Comparison of ENCODE assay signal across 9 mouse cellular contexts in the genomic region with DNA sequence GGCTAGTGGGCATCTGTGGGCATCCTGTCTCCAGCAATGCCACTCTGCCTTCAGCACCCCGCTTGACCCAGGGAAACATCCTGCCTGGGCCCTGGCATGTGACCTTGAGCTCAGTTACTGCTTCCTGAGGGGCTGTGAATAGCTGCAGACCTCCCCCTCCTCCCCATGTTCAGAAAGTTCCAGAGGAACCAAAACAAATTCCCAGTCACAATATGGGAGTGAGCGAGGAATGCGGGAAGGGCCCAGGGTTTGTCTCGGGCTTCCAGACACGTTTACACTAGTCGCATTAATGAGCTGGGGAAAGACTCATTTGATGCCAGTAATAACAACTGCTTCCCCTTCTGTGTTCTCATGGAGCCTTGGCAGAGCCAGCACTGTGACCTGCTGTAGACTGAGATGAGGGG.
A peak's percentile ranks its signal among the peaks of the same experiment; 100 is the strongest.
DNase-seq lines count a peak whose midpoint lies in the region; ATAC-seq lines count a peak whose summit lies in the region.
"Had no signal": no experiment of that assay in that cellular context is flagged by ENCODE, and none has a peak within 500 bp of the region (broad histone marks: within the 10 kb centered on the region; RNA-seq: fewer than 3 reads in every experiment).

No protein-coding gene starts in this region.

- H3K27me3 ChIP-seq in neural tube, embryonic 14.5 days (ENCODE audit: control insufficient read depth, insufficient read depth, low read length) = no peaks in the 10 kb centered on the region
- no peaks in the 10 kb centered on the region for H3K27me3 ChIP-seq in neural tube, embryonic 15.5 days (replicated peaks)
- no peaks in the 10 kb centered on the region for H3K27me3 ChIP-seq in heart, embryonic 10.5 days (ENCODE audit: insufficient read depth, poor library complexity, severe bottlenecking)
- no peaks in the 10 kb centered on the region for H3K27me3 ChIP-seq in kidney, embryonic 16.5 days (ENCODE audit: insufficient read depth, low read length)

- H3K9me3 ChIP-seq in neural tube, embryonic 14.5 days (ENCODE audit: control insufficient read depth, low read length) = no peaks in the 10 kb centered on the region
- H3K9me3 ChIP-seq in neural tube, embryonic 15.5 days (replicated peaks) = no peaks in the 10 kb centered on the region
- no peaks in the 10 kb centered on the region for H3K9me3 ChIP-seq in heart, embryonic 10.5 days
- no peaks in the 10 kb centered on the region for H3K9me3 ChIP-seq in kidney, embryonic 16.5 days (ENCODE audit: low read length)

- 0 out of 2 replicates have a peak, but pooled peaks have one; percentile 17 for ATAC-seq in neural tube, embryonic 14.5 days (ENCODE audit: low read depth)
- no peak for ATAC-seq in neural tube, embryonic 15.5 days (ENCODE audit: low FRiP score)
- ATAC-seq in kidney, embryonic 16.5 days (ENCODE audit: low FRiP score, low TSS enrichment) = peak; percentile 72

- H3K4me1 ChIP-seq in neural tube, embryonic 14.5 days (ENCODE audit: control insufficient read depth, insufficient read depth, low read length) = no peaks in the 10 kb centered on the region
- peaks cover 6% of the 10 kb centered on the region for H3K4me1 ChIP-seq in neural tube, embryonic 15.5 days
- peaks cover 4% of the 10 kb centered on the region for H3K4me1 ChIP-seq in heart, embryonic 10.5 days
- H3K4me1 ChIP-seq in kidney, embryonic 16.5 days (ENCODE audit: insufficient read depth, low read length) = peaks cover 14% of the 10 kb centered on the region

- no peak overlapping the region for H3K27ac ChIP-seq in neural tube, embryonic 14.5 days (ENCODE audit: low read depth, low read length)
- no peak overlapping the region for H3K27ac ChIP-seq in neural tube, embryonic 15.5 days (replicated peaks)
- peak overlapping the region; percentile 25 for H3K27ac ChIP-seq in heart, embryonic 10.5 days
- peak overlapping the region; percentile 73 for H3K27ac ChIP-seq in kidney, embryonic 16.5 days (ENCODE audit: low read length)
- H3K27ac ChIP-seq: liver, embryonic 14.5 days had no signal

- no peak overlapping the region for H3K4me2 ChIP-seq in neural tube, embryonic 14.5 days (ENCODE audit: low read depth, low read length)
- no peak overlapping the region for H3K4me2 ChIP-seq in neural tube, embryonic 15.5 days
- H3K4me2 ChIP-seq in kidney, embryonic 16.5 days (replicated peaks; ENCODE audit: low read depth, low read length) = no peak overlapping the region

- H3K9ac ChIP-seq in neural tube, embryonic 14.5 days (replicated peaks; ENCODE audit: low read depth, low read length) = no peak overlapping the region
- no peak overlapping the region for H3K9ac ChIP-seq in neural tube, embryonic 15.5 days (replicated peaks)
- H3K9ac ChIP-seq in kidney, embryonic 16.5 days (replicated peaks; ENCODE audit: low read length) = no peak overlapping the region
- H3K9ac ChIP-seq: liver, embryonic 14.5 days had no signal

- WGBS in neural tube, embryonic 14.5 days = 63% methylated on average over 6 of the region's 6 CpGs
- WGBS in neural tube, embryonic 15.5 days = 65% methylated on average over 6 of the region's 6 CpGs
- 58% methylated on average over 6 of the region's 6 CpGs for WGBS in heart, embryonic 10.5 days
- 30% methylated on average over 6 of the region's 6 CpGs for WGBS in kidney, embryonic 16.5 days

- no peaks in the 10 kb centered on the region for H3K36me3 ChIP-seq in neural tube, embryonic 14.5 days (ENCODE audit: control insufficient read depth, insufficient read depth, low read length)
- H3K36me3 ChIP-seq in neural tube, embryonic 15.5 days = no peaks in the 10 kb centered on the region
- H3K36me3 ChIP-seq in heart, embryonic 10.5 days = no peaks in the 10 kb centered on the region
- H3K36me3 ChIP-seq in kidney, embryonic 16.5 days (ENCODE audit: insufficient read depth, low read length) = no peaks in the 10 kb centered on the region

- DNase-seq in heart, embryonic 10.5 days (ENCODE audit: low spot score) = no peak
- DNase-seq in lung, postnatal 4 days = peak; percentile 64 to 84
- no peak for DNase-seq in spleen, postnatal 36 days (ENCODE audit: low spot score in 2 of 2)
- DNase-seq in retina, postnatal 1 day = no peak
- no peak for DNase-seq in embryo, embryonic 9.5 days (ENCODE audit: extremely low spot score)

- H3K4me3 ChIP-seq in neural tube, embryonic 14.5 days (ENCODE audit: low read depth, low read length) = no peak overlapping the region
- no peak overlapping the region for H3K4me3 ChIP-seq in neural tube, embryonic 15.5 days (replicated peaks)
- no peak overlapping the region for H3K4me3 ChIP-seq in heart, embryonic 10.5 days
- H3K4me3 ChIP-seq in kidney, embryonic 16.5 days (ENCODE audit: low read length) = no peak overlapping the region

Comparison
In these comparisons a context has a peak if more than half of its experiments do, and no peak if none do; other contexts are left out.
1. H3K27ac ChIP-seq: peak in heart, embryonic 10.5 days (single experiment) and kidney, embryonic 16.5 days (single experiment); none in neural tube, embryonic 14.5 days (single experiment) and neural tube, embryonic 15.5 days (single experiment).
2. DNase-seq: peak in lung, postnatal 4 days (2 of 2); none in heart, embryonic 10.5 days (single experiment), spleen, postnatal 36 days (0 of 2), retina, postnatal 1 day (single experiment) and embryo, embryonic 9.5 days (single experiment).